Mouse (Mus musculus) urinary bladder, postnatal 4 days (tissue): ENCODE measurements at regions not wholly inside any gene's neighbourhood (a gene's known extent, or its start where the extent isn't known, plus 50 kb on each side); places are given as distances from the start of the nearest gene placed in this dataset.

Source experiments
- DNase-seq, 2 experiments: peaks; one replicate each; pipeline ENCODE4 v3.0.0; 2021 to 2022; ENCODE audit warnings: low spot score in 2 of 2

DNA sequence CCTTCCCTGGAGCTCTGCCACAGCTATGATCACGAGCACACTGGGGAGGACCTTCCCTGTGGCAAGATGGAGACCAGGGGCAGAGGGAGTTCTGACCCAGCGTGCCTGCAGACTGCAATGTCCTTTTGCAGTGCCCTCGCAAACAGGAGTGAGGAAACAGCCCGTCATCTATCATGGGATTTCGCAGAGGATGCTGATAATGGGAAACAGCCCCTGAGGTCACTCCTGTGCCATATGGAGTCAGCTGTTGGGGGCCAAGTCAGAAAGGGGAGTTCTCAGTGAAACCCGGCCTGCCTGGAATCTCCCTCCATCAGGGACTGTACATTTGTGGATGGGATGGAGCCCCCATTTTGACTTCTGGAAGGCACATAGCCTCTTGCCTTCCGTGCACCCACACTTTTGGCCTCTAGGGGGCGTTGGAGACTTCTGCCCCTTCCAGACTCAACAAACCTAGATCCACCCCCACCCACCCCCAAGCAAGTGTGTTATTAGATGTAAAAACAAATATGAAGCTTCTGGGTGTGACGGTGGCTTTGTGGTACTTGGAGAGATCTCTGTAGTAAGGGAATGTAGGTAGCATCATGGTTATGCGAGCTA, 98.1 kb downstream of the Kdr start:
- no peak for DNase-seq

DNA sequence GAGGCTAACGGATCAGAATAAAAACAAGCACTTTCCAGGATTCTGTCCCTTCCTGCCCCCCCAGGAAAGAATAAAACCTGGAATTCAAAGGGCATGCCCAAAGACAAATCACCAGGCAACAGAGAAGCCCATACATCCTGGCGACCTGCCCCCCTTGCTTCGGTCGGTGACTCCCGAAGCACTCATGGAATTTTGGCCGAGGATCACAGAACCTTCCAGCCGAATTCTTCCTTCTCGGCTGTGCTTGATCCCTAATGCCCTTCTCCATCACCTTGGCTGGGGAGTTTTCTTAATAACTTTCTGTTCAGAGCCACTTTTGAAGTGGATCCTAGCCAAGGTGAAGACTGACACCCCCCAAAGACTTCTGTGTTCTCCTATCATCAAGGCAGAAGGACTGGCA, 99.9 kb downstream of the Kdr start:
- DNase-seq, result no peak

DNA sequence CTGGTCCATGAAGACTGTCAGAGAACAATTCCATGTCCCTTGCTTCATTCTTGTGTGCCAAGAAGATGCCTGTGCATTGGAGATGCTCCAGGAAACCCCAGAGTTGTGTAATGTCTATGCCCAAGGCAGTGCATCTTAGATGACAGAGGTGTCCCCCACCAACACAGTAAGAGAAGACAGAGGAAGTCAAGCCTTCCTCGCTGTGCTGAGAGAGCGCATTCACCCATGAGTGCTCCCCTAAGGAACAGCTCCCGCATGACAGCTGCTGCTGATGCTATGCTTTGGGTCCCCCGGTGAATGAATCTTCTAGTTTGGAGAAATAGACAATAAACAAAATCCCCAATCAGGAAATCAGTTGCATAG, 100.7 kb downstream of the Kdr start:
- no peak for DNase-seq

DNA sequence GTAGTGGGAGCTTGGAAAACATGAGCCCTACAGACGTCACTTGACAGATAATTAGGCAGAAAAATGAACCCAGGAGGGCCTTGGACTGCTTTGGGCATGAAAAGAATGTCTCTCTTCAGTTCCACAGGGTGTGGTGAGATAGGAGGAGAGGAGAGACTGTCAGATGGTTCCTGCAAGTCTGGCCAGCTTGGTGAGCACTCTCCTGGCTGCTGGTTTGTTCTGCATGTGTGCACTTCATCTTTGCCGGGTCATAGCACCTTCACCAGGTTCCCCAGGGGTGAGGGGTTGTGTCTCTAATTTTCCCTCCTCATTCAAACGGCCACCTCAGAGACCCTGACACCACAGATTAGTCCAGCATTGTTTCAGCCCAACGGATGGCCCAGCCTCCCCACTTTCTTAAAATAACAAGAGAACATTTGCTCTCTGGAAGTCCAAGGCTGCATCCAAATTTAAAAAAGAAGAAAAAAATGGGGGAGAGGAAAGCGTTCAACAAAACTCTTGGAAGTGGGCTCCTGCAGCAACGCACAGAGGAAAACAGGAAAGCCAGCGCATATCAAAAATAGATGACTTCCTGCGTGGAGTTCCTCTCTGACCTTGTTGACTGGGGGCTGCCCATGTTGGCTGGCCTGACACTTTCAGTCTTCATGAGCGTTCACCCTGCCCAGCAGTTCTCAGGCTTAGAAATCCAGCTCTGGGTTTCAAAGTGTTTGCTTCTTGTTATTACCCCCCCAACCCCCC, 101.2 kb downstream of the Kdr start:
- DNase-seq, result no peak

DNA sequence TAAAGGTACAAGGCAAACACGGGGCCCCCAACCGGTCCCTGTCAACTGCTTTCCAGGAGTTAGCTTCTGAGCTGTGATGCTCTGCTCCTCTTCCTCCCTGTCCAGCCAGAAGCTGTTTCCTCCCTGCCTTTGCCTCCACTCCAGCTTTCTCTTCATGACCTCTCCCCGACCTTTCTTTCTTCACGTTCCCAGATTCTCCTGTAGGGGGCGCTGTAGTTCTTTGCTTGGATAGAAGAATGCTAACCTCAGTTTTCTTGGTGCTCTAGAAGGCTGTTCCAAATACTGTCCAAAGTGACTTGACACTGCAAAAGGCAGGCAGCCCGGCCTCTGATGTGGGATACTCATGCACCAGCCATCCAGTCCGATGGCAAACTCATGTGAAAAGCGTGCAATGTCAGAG, 107.1 kb downstream of the Kdr start:
- peak; percentile 63 to 78 for DNase-seq

DNA sequence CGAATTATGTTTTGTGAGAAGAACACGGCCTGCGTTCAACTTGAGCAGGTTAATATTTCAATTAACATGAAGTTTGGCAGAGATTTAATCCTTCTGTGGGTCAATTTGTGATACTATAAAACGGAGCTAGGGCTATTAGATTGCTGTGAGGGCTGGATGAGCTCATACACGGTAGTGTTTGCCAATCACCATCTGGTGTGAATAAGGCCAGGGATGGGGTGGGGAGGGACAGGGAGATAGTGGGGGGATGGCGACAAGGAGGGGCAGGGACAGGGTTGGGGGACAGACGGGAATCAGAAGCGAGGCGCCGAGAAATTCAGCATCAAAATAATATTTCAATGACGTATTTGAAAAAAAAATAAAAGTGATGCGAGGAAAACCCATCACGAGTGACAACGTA, 107.6 kb downstream of the Kdr start:
- no peak for DNase-seq

DNA sequence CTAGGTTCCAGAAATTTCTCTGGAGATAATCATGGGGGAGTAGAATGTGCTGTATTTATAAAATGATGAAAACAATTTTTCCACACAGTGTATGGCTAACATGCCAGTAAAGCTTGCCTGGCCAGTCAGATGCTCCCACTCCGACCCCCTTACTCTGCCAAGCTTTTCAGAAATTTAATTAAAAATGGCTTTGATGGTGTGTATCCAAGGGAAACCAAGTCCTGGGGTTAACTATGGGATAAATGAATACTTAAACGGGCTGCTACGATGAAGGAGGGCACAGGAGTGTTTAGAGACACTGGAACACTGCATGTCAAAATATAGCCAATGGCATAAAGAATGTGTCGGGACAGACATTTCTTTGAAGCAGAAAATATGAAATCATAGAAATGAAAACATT, 108.7 kb downstream of the Kdr start:
- no peak for DNase-seq

DNA sequence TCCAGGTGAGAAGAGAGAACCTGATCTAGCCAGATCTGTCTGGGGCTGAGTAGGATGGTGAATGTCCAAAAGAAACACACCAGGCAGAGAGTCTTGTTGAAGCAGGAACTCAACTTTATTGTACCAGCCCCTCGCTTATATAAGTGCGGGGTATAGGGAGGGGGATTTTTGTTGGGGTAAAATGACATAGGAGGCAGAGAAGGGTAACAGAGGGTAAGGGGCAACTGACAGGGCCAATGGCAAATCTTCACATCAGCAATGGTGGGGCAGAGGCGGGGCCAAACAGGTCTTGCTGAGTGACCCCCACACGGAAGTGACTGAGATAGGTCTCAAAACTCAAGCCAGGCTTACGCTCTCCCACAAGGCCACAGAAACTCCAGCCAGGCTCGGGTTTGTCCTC, 113.2 kb downstream of the Kdr start:
- no peak for DNase-seq

DNA sequence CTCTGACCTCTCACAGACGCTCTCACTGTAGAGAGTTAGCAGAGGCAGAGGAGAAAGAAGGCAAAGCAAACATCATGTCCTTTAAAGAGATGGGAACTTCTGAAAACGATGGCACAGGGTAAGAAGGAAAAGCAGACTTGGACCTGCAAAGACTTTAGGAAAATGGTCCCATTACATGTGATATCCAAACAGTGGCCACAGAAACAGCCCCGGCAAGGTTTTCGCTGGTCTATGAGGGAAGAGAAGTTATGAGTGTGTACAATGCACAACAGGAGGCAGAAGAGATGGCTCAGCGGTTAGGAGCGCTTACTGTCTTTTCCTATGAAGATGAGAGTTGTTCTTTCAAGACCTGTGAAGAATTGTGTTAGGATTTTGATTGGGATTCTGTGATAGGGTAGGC, 114.9 kb downstream of the Kdr start:
- no peak for DNase-seq

DNA sequence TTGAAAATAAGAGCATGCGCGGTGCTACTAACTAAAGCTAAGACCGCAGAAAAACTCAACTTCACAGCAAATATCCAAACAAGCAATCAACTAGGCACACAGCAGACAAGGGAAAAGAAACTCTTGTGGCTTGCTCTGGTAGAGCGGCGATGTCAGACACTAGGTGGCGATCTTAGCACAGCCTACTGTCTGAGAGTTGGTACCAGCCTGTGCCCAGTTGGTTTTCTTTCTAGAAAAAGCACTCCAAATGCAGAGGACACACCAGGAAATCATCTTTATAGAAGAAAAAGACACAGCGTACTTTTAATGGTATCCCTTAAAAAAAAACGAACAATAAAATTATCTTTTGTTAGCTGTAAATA, 115.6 kb downstream of the Kdr start:
- DNase-seq, result no peak

DNA sequence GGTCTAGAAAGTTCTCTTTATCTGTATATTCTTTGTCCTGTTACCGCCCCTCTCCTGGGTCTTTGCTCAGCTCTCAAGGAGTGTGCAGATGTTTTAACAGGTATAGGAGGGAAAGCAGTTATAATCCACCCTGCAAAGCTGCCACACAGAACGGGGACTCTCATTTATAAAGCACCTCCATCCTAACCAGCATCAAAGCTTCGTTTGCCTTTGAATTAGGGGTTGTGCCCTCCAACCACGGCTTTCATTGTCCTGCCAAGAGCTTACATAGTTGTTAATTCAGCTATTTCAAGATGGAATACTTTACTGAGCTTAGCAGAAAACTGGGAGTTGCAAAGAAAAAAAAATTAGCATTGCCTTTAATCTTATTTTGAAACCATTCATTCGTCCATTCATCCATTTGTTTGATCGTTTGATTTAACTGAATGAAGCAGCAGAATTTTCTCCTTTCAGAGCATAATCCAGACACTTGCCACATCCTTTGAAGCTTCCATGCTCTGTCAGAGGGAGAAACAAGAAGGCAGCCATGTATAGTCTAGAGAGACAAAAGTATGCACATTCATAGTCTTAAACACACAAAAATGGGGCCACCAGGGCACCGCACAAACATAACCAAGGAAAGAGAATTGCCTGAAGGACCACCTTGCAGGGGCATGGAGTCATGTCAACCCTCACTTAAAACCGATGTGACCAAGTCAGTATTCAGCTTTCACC, 116.2 kb downstream of the Kdr start:
- no peak for DNase-seq

DNA sequence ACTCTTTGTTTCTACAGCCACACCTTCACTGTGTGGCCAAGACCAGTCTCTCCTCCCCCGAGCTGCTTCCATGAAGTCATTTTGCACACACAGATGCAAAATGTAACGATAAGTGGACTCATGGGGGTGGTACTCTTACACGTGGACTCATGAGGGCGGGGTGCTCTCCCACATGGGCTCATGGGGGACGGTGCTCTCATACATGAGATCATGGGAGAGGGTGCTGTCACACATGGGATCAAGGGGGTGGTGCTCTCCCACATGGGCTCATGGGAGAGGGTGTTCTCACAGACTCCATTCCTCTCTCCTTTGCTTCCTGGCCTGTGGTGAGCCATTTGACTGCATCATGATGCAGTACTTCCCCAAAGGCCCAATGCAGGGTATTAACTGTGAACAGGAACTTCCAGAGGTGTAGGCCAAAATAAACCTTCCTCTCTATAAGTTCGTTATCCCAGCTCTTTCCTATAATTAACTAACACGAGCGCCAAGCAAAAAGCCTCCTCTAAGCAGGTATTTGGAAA, 118.9 kb downstream of the Kdr start:
- no peak for DNase-seq

DNA sequence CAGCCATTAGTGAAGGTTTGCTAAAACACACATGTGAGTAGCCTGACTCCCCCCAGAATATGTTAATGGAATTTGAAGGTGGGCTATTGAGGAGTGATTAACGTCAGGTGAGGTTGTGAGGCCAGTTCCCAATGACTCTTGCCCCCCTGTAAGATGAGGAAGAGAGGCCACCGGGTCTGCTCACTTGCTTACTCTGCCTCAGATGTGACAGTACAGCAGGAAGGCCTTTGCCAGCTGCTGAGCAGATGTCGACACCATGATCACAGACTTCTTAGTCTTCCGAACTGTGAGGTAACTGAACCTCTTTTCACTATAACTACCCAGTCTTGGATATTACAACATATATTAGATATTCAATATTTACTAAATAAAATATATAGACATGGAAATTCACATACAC, 127.4 kb downstream of the Kdr start:
- DNase-seq, result no peak

DNA sequence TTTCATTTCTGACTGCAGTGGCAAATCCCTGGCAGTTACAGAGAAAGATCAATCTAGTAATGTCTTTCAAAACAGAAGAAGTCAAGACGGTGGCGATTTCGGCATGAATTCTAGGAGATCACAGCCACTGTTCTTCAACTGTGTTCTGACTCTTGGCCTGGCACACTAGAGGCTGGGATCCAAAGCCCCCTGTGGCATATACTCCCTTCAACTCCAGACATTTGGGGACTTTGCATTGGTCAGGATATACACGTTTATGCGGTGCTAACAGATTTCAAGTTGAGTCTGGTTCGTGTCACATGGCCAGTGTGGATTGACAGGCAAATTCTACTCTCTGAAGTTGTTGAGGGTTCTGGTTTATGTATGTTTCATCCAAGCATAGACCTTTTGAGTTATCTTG, 130.3 kb downstream of the Kdr start:
- DNase-seq, result no peak

DNA sequence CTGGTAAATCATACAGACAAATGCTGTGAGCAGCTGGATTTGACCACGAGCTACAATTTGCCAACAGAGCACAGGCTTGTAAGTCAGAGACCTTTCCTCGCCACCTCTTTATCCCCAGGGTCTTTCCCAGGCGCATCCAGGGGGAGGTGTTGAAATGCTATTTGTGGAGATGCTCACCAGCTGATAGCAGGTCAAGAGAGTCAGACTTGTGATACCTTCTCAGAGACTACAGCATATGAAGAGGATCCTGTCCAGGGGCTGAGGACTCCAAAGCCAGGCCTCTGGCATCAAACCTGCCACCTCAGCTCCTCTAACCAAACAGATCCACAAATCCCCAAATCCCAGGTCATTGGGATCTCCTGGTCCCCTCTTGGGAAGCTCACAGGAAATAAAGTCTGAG, 130.9 kb downstream of the Kdr start:
- DNase-seq, result no peak

DNA sequence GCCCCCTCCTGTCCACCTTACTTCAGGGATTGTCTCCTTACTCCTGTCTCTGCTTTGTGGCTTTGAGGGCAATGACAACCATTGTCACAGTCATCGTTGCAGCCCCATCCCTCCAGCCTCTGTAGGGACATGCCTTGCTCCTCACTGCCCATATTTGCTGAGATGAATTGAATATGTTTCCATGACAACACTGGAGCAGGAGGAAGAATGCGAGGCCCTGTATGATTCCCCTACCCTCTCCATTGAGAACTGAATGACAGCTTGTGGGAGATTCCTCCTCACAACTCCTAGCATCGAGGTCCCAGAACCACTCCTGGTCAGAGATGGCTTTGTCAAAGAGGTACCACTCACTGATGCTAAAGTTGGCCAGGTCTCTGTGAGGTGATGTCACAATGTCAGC, 132.2 kb downstream of the Kdr start:
- no peak for DNase-seq

DNA sequence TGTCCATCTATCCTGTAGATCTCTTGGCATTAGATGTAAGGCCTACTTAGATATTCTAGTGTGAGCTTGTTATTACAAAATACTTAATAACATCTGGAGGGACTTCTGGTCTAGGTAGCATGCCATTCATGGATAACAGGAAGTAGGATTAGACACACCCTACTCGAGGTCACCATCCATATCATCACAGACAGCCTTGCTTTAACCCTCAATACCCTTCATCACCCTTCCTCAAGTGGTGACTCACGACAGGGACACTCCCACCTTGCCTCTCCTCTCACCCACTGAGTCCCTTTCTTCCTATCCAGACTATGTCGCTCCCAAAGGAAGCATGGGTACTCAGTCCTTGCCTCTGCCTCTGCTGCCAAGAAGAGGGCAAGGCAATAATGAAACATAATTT, 134.5 kb downstream of the Kdr start:
- no peak for DNase-seq

DNA sequence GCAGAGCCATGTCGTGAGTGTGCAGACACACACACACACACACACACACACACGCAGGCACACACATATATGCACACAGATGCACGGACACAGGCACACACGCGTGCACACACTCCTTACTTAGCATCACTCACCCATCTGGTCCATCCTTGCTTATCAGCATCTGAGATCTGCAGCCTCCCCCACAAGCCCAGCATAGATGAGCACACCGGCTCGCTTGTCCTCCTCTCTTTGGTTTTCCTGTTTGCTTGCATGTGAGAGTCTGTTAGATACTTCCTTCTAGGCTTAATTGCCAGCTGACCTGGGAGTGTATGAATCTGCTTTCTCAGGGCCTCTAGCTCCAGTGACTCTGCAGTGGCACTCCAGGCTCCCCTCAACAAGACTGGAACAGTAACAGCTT, 137.8 kb downstream of the Kdr start:
- DNase-seq, result no peak

DNA sequence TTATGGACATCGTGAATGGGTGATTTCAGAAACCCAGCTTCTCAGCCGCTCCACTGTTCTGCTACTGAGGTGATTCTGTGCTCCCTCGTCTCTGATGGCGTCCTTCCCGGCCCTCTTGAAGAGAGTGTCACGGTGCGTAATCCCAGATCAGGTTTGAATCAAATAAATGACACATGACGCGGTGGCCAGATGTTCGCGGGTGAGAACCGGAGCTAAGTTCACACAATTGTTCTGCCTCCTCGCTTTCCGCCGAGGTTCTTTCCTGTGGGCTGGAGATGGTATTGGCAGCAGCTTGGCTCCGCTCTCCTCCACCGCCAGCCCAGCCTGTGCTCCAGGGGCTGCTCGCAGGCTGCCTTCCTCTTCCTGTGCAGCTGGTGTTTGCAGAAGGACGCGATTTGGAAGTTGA, 142.7 kb downstream of the Kdr start:
- DNase-seq, result no peak

DNA sequence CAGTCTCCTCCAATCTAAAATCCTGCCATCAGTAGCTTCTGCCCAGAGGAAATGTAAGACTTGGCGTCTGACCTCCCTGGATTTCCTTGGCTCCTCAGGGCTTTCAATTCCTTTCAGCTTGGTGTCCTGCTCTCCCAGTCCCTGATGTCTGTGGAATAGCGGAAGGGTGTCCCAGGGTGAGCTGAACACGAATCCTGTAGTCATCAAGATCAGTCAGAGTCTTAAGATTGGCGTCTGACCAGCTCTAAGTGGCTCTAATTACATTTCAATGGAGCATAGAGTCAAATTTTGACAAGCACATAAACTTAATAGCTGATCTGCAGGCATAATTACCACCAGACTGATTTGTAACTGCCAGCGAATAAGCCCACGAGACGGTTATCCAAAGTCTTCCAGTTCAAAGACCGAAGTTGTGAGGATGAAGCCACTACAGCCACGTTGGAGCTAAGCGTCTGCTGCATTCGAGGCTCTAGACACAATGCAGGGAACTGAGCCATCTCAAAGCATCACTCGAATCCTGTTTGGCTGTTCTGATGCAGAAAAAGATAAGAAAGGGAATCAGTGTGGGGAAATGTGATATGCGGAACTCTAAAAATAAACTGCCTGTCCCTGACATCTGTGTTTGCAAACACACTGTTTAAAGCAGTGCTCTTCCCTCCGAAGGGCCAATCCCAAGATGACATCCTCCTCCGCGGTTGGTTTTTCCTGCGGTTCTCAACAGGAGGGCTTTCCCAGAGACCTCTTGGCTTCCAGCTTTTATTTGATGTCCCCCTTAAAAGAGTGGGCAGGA, 143.3 kb downstream of the Kdr start:
- no peak for DNase-seq

DNA sequence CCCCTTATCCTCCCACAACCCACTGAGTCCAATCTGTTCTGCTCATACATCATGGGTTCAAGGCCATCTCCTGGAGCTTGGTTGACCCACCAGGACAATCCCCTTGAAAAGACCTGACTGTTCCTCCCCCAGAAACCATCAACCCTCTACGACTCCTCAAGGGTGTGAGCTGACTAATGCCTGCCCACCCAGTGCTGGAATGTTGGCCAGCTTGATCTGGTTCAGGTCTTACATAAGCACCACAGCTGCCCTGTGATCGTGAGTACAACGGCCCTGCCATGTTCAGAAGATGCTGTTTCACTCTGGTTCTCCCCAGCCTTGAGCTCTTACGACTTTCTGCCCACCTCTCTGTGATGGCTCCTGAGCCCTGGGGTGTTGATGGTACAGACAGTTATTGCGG, 145.9 kb downstream of the Kdr start:
- DNase-seq, result no peak

DNA sequence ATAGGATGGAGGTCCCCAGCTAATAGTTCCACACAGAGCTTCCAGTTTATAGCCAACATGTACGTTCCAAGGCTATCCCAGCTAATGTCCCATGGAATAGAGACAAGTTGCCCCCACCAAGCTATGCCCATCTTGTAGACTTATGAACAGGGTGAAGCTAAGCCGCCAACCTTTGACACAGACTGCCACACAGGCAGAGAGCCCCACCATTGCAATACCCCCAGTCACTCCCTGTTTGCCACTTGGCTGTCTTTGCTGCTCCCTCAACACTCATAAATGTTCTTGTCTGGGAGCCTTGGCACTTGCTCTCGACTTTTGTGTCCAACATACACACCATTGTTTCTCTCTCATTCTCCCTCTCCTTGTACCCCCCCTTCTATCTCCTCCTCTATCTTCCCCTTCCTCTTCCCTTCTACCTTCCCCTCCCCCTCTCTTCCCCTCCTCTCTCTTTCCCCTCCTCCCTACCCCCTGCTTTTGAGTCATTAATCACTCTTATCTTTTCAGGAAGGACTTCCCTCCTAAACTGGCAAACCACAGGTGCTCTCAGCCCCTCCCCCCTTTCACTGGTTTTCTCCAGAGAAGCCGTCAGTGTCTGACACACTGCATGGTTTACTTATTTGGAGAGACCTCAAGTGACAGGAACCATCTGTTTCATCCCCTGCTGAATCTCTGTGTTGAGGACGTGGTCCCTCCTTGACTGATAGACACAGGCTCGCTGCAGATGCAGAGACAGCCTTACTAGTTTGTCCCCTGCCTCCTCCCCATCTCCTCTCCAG, 148.2 kb downstream of the Kdr start:
- no peak for DNase-seq
